Mouse (Mus musculus): Measurements from ENCODE around the gene Exoc3l2.

DNA sequence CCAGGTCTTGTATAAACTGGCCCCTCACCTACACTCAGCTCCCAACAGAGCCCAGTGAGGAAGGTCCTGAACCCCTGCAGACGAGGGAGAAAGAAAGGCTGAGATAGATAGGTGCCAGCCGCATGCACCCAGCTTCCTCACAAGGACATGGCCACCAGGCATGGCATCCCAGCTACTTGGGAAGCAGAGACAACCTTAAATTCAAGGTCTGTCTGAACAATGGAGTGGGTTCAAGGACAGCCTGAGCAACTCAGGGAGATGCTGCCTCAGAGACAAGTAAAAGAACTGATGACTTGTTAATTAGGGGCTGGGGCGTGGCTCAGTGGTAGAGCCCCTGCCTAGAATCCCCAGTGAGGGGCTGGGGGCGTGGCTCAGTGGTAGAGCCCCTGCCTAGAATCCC is 7.9 kb upstream of the Exoc3l2 start:
- TF ChIP-seq CTCF (IDR thresholded peaks at IDR 0.05; ENCODE audit: insufficient read depth, low read depth, low read length) (no peak), POLR2A (IDR thresholded peaks at IDR 0.05; ENCODE audit: insufficient read depth, low read depth, low read length) (no peak)
